Comparison of ENCODE assay signal across 13 mouse cellular contexts in the genomic region with DNA sequence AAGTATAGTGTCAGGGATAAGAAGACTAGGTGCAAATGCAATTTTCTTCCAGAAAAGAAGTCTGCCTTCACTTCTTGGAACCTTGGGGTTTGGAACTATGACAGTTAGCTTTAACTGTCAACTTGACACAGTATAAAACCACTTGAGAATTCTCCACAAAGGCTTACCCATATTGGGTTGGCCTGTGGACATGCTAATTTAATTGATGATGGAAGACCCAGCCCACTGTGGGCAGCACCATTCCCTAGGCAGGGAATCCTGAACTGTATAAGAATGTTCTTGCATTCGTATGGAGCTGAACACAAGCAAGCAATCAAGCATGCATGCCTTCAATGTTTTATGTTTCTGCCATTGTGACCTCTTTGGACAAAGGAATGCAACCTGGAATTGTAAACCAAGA.
DNase-seq lines count a peak whose midpoint lies in the region; ATAC-seq and TF ChIP-seq lines count a peak whose summit lies in the region.
"Had no signal": no experiment of that assay in that cellular context is flagged by ENCODE, and none has a peak within 500 bp of the region (broad histone marks: within the 10 kb centered on the region; RNA-seq: fewer than 3 reads in every experiment).

No protein-coding gene starts in this region.

- no peaks in the 10 kb centered on the region for H3K27me3 ChIP-seq in heart, adult 2 months (ENCODE audit: control insufficient read depth, insufficient read depth, low read length)
- H3K27me3 ChIP-seq in midbrain, embryonic 11.5 days (ENCODE audit: control insufficient read depth, insufficient read depth, low read length), result no peaks in the 10 kb centered on the region
- no peaks in the 10 kb centered on the region for H3K27me3 ChIP-seq in midbrain, embryonic 16.5 days (ENCODE audit: control insufficient read depth, insufficient read depth, low read depth, low read length)
- H3K27me3 ChIP-seq: CH12.LX, Patski had no signal

- H3K27ac ChIP-seq in heart, adult 2 months, result no peak overlapping the region
- H3K27ac ChIP-seq in midbrain, embryonic 11.5 days (ENCODE audit: low read depth, low read length), result no peak overlapping the region
- H3K27ac ChIP-seq in midbrain, embryonic 16.5 days (ENCODE audit: low read length), result no peak overlapping the region

- H3K4me3 ChIP-seq in heart, adult 2 months, result no peak overlapping the region
- H3K4me3 ChIP-seq in midbrain, embryonic 11.5 days (ENCODE audit: low read depth, low read length), result no peak overlapping the region
- H3K4me3 ChIP-seq in midbrain, embryonic 16.5 days (ENCODE audit: low read depth, low read length), result no peak overlapping the region

- intact Hi-C loops in heart, adult 2 months (cut with DNase I), result no loop called here

- no peaks in the 10 kb centered on the region for H3K36me3 ChIP-seq in heart, adult 2 months (ENCODE audit: control insufficient read depth, insufficient read depth, low read length)
- H3K36me3 ChIP-seq in midbrain, embryonic 11.5 days (ENCODE audit: control insufficient read depth, insufficient read depth, low read length), result no peaks in the 10 kb centered on the region
- no peaks in the 10 kb centered on the region for H3K36me3 ChIP-seq in midbrain, embryonic 16.5 days (ENCODE audit: control insufficient read depth, insufficient read depth, low read length)
- H3K36me3 ChIP-seq: G1E had no signal

- H3K4me1 ChIP-seq in heart, adult 2 months (ENCODE audit: control insufficient read depth, insufficient read depth, low read length), result no peaks in the 10 kb centered on the region
- H3K4me1 ChIP-seq in midbrain, embryonic 11.5 days (ENCODE audit: control insufficient read depth, insufficient read depth, low read length), result no peaks in the 10 kb centered on the region
- H3K4me1 ChIP-seq in midbrain, embryonic 16.5 days (ENCODE audit: control insufficient read depth, insufficient read depth, low read length), result peaks cover 3% of the 10 kb centered on the region; the same call in 1 of the 2 replicates

- H3K9ac ChIP-seq in heart, adult 2 months (ENCODE audit: low read depth, low read length), result no peak overlapping the region
- H3K9ac ChIP-seq in midbrain, embryonic 11.5 days (ENCODE audit: low read length), result no peak overlapping the region
- H3K9ac ChIP-seq in midbrain, embryonic 16.5 days (ENCODE audit: low read depth, low read length), result no peak overlapping the region

- no peak overlapping the region for H3K4me2 ChIP-seq in midbrain, embryonic 11.5 days
- no peak overlapping the region for H3K4me2 ChIP-seq in midbrain, embryonic 16.5 days (ENCODE audit: low read length)

- TF ChIP-seq POLR2A in heart, adult 2 months (IDR thresholded peaks at IDR 0.05; ENCODE audit: insufficient read depth, low read depth, low read length), result no peak

- DNase-seq in heart, adult 11 months, result peak; percentile 52
- no peak for DNase-seq in heart, adult 2 months
- peak; percentile 53 for DNase-seq in midbrain, embryonic 11.5 days (ENCODE audit: low spot score, missing footprints)
- DNase-seq: B cell, adult 2 months; cerebellum, adult 11 months; cerebellum, adult 11-12 months; cerebellum, adult 18-20 months had no signal

- H3K9me3 ChIP-seq in midbrain, embryonic 11.5 days (ENCODE audit: control insufficient read depth, low read length), result no peaks in the 10 kb centered on the region
- no peaks in the 10 kb centered on the region for H3K9me3 ChIP-seq in midbrain, embryonic 16.5 days (replicated peaks; ENCODE audit: control insufficient read depth, low read length, poor library complexity, severe bottlenecking)

- H3K79me2 ChIP-seq in heart, adult 2 months (replicated peaks; ENCODE audit: control insufficient read depth, insufficient read depth, low read length), result no peaks in the 10 kb centered on the region

- TF ChIP-seq CTCF in heart, adult 2 months (IDR thresholded peaks at IDR 0.05), result no peak

- TF ChIP-seq EP300 in heart, adult 2 months (IDR thresholded peaks at IDR 0.05; ENCODE audit: insufficient read depth, low read depth, low read length), result no peak

- WGBS in heart, adult 2 months, result 81% methylated on average over 1 of the region's 1 CpGs
- 85% methylated on average over 1 of the region's 1 CpGs for WGBS in midbrain, embryonic 11.5 days
- WGBS in midbrain, embryonic 16.5 days, result 89% methylated on average over 1 of the region's 1 CpGs

- ATAC-seq in midbrain, embryonic 11.5 days (ENCODE audit: low FRiP score), result no peak
- ATAC-seq in midbrain, embryonic 16.5 days, result no peak
- ATAC-seq: activated CD4-positive, CD25-positive, alpha-beta regulatory T cell, adult 4 months; CD4-positive, CD25-positive, alpha-beta regulatory T cell, adult 4 months had no signal

Comparison
In these comparisons a context has a peak if more than half of its experiments do, and no peak if none do; other contexts are left out.
1. DNase-seq: peak in heart, adult 11 months (single experiment) and midbrain, embryonic 11.5 days (single experiment); none in heart, adult 2 months (0 of 2).